Mouse (Mus musculus) ES-Bruce4 (cell line): ENCODE data around the gene Cdsn. TPM values are rescaled to one million over a fixed set of nuclear protein-coding genes. Genes with fewer than 3 reads are reported as not detected.

Experiments
- H3K27ac ChIP-seq: 2 replicates; pipeline ENCODE4 v1.5.1; 2012; ENCODE audit warnings: low read length, inconsistent platforms; ENCODE audit not compliant: insufficient read depth
- H3K27me3 ChIP-seq: 2 replicates; pipeline ENCODE4 v1.6.1; 2012; ENCODE audit warnings: mild to moderate bottlenecking, low read length, inconsistent platforms; ENCODE audit not compliant: control insufficient read depth, poor library complexity, insufficient read depth, severe bottlenecking
- H3K36me3 ChIP-seq: 2 replicates; pipeline ENCODE4 v1.6.1; 2012; ENCODE audit warnings: inconsistent platforms, mild to moderate bottlenecking, low read length, moderate library complexity; ENCODE audit not compliant: control insufficient read depth, poor library complexity, insufficient read depth, severe bottlenecking
- H3K4me1 ChIP-seq: one replicate; pipeline ENCODE4 v1.8.1; 2011; ENCODE audit warnings: low read length; ENCODE audit not compliant: control insufficient read depth, insufficient read depth
- H3K4me3 ChIP-seq: 2 replicates; pipeline ENCODE4 v1.5.1; 2011; ENCODE audit warnings: low read depth, mild to moderate bottlenecking, low read length
- H3K9ac ChIP-seq: 2 replicates; pipeline ENCODE4 v1.6.1; 2012; ENCODE audit warnings: low read depth, mild to moderate bottlenecking, inconsistent platforms; ENCODE audit not compliant: poor library complexity, severe bottlenecking
- H3K9me3 ChIP-seq: replicated peaks from 2 replicates; pipeline ENCODE4 v1.6.1; 2012; ENCODE audit warnings: mild to moderate bottlenecking, low read length, inconsistent platforms; ENCODE audit not compliant: control insufficient read depth, poor library complexity, insufficient read depth, severe bottlenecking
- CTCF ChIP-seq: IDR thresholded peaks from one replicate; pipeline ENCODE4 v1.8.1; 2011; ENCODE audit warnings: low read depth, low read length
- EP300 ChIP-seq: IDR thresholded peaks from 2 replicates; pipeline ENCODE4 v1.6.1; 2011; ENCODE audit warnings: low read depth, low read length; ENCODE audit not compliant: insufficient read depth
- POLR2A ChIP-seq: IDR thresholded peaks from one replicate; pipeline ENCODE4 v1.8.1; 2011; ENCODE audit warnings: low read length; ENCODE audit not compliant: insufficient read depth
- polyA plus RNA-seq: library from polyadenylated mRNA; stranded (reverse); fragments of >200 nt; gene quantifications from 2 replicates; pipeline ENCODE4 v1.2.4, GENCODE M21; 2011; ENCODE audit warnings: low read depth; ENCODE audit not compliant: missing spikeins, insufficient read depth, insufficient read length

Gene Cdsn
- polyA plus RNA-seq, 1 experiment, result not detected

- H3K27me3 ChIP-seq, result no peaks in the 10 kb centered on the region
- H3K27ac ChIP-seq, result no peak overlapping the region
- H3K4me1 ChIP-seq, result peaks cover 2% of the 10 kb centered on the region
- H3K9me3 ChIP-seq, result no peaks in the 10 kb centered on the region
- TF ChIP-seq EP300 (no peak), CTCF (no peak), POLR2A (no peak)
- no peak overlapping the region for H3K9ac ChIP-seq
- no peak overlapping the region for H3K4me3 ChIP-seq
- no peaks in the 10 kb centered on the region for H3K36me3 ChIP-seq
Observed at GRCm38 (mm10) chr17:35570836-35571235, 18.9 kb downstream of the Cdsn start.

- Histone ChIP-seq H3K27me3 (no peaks in the 10 kb centered on the region), H3K36me3 (no peaks in the 10 kb centered on the region), H3K9me3 (no peaks in the 10 kb centered on the region), H3K27ac (no peak overlapping the region), H3K4me3 (no peak overlapping the region), H3K9ac (no peak overlapping the region), H3K4me1 (peaks cover 2% of the 10 kb centered on the region)
- peak; percentile 6 for TF ChIP-seq CTCF
- no peak for TF ChIP-seq EP300
Observed at GRCm38 (mm10) chr17:35571477-35571876, 19.5 kb downstream of the Cdsn start.

- Histone ChIP-seq H3K27me3 (no peaks in the 10 kb centered on the region), H3K4me1 (no peaks in the 10 kb centered on the region), H3K27ac (no peak overlapping the region), H3K9ac (no peak overlapping the region), H3K9me3 (no peaks in the 10 kb centered on the region), H3K36me3 (no peaks in the 10 kb centered on the region), H3K4me3 (no peak overlapping the region)
- TF ChIP-seq CTCF (peak; percentile 99), EP300 (0 out of 2 replicates have a peak, but pooled peaks have one; percentile 45), POLR2A (no peak)
Observed at GRCm38 (mm10) chr17:35578211-35578610, 26.3 kb downstream of the Cdsn start.

GRCm38 (mm10) chr17:35582900-35583299 is 31.0 kb downstream of the Cdsn start:
- H3K4me3 ChIP-seq, result no peak overlapping the region
- H3K27me3 ChIP-seq, result no peaks in the 10 kb centered on the region
- TF ChIP-seq CTCF (peak; percentile 96), POLR2A (no peak)
- no peaks in the 10 kb centered on the region for H3K36me3 ChIP-seq
- no peaks in the 10 kb centered on the region for H3K4me1 ChIP-seq
- H3K9ac ChIP-seq, result no peak overlapping the region
- H3K9me3 ChIP-seq, result no peaks in the 10 kb centered on the region
- no peak overlapping the region for H3K27ac ChIP-seq

- no peak overlapping the region for H3K27ac ChIP-seq
- H3K27me3 ChIP-seq, result no peaks in the 10 kb centered on the region
- H3K4me1 ChIP-seq, result no peaks in the 10 kb centered on the region
- no peak for TF ChIP-seq POLR2A
- no peak for TF ChIP-seq EP300
- peak; percentile 97 for TF ChIP-seq CTCF
- no peak overlapping the region for H3K9ac ChIP-seq
- no peaks in the 10 kb centered on the region for H3K9me3 ChIP-seq
- no peaks in the 10 kb centered on the region for H3K36me3 ChIP-seq
- no peak overlapping the region for H3K4me3 ChIP-seq
Observed at GRCm38 (mm10) chr17:35584330-35584937, 32.5 kb downstream of the Cdsn start.

- H3K9ac ChIP-seq, result no peak overlapping the region
- no peaks in the 10 kb centered on the region for H3K9me3 ChIP-seq
- TF ChIP-seq CTCF (peak; percentile 24), EP300 (no peak), POLR2A (no peak)
- no peaks in the 10 kb centered on the region for H3K27me3 ChIP-seq
- H3K4me1 ChIP-seq, result peaks cover 3% of the 10 kb centered on the region
- no peak overlapping the region for H3K27ac ChIP-seq
- no peaks in the 10 kb centered on the region for H3K36me3 ChIP-seq
- H3K4me3 ChIP-seq, result no peak overlapping the region
Observed at GRCm38 (mm10) chr17:35587291-35587690, 35.4 kb downstream of the Cdsn start.
